Mouse (Mus musculus): Measurements from ENCODE around the gene Dync1i2. TPM values are rescaled to one million over a fixed set of nuclear protein-coding genes. Genes with fewer than 3 reads are reported as not detected.

Dync1i2 gene
- polyA plus RNA-seq, 1 experiment, result 67.3 TPM

DNA sequence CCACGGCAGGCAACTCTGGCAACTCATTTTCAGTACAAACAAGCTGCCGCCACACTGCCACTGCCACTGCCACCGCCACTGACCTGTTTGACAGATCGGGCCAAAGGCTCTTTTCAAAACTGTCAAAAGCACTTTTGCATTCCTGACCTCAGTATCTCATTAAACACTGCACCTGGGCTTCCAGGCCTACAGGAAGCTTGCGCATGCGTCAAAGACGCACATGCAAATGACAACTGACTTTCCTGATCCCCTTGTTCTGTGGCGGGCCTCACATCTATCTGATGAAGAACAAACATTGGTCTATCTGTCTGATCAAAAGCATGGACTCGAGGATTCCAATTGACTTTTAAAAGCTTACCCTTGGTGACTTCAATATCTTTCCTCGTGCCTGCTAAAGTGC is 100.6 kb downstream of the Dync1i2 start:
- no peak for TF ChIP-seq REST (IDR thresholded peaks at IDR 0.05; ENCODE audit: insufficient read depth, insufficient read length)
- no peak for TF ChIP-seq TCF3 (IDR thresholded peaks at IDR 0.05; ENCODE audit: insufficient read length, low read depth)
- no peak for TF ChIP-seq POLR2AphosphoS2 (IDR thresholded peaks at IDR 0.05; ENCODE audit: insufficient read length, low read depth)
- no peak for TF ChIP-seq CEBPB (IDR thresholded peaks at IDR 0.05; ENCODE audit: insufficient read depth, poor library complexity, severe bottlenecking)
- no peak for TF ChIP-seq USF1 (IDR thresholded peaks at IDR 0.05; ENCODE audit: low read depth)
- no peak for TF ChIP-seq MAX (IDR thresholded peaks at IDR 0.05; ENCODE audit: low read depth)
- TF ChIP-seq MYOG (IDR thresholded peaks at IDR 0.05; ENCODE audit: control insufficient read depth in 1 of 3, insufficient read depth in 1 of 3, insufficient read length in 2 of 3, low read depth in 2 of 3), result no peak
- no peak overlapping the region for H3ac ChIP-seq (ENCODE audit: control insufficient read depth, insufficient read length)
- H3K27me3 ChIP-seq (ENCODE audit: control insufficient read depth, insufficient read depth, insufficient read length), result no peaks in the 10 kb centered on the region
- H3K36me3 ChIP-seq (ENCODE audit: control insufficient read depth, insufficient read depth), result no peaks in the 10 kb centered on the region
- no peaks in the 10 kb centered on the region for H3K79me2 ChIP-seq (ENCODE audit: control insufficient read depth, insufficient read depth)
- H3K4me2 ChIP-seq (ENCODE audit: low read depth), result no peak overlapping the region
- no peak overlapping the region for H3K4me3 ChIP-seq

Other genes starting within 250 kb of the Dync1i2 start
- gene Dcaf17, start 156.4 kb upstream of the Dync1i2 start, polyA plus RNA-seq (2012; fragmentation: generic; extraction: Trizol), result 1.9 TPM
- gene Mettl8, start 156.1 kb upstream of the Dync1i2 start, polyA plus RNA-seq (2012; fragmentation: generic; extraction: Trizol), result 7.8 TPM
- 0.02 TPM for gene Cybrd1, start 93.8 kb upstream of the Dync1i2 start, polyA plus RNA-seq (2012; fragmentation: generic; extraction: Trizol)
- 40.7 TPM for gene Slc25a12, start 156.0 kb downstream of the Dync1i2 start, polyA plus RNA-seq (2012; fragmentation: generic; extraction: Trizol)
- 16.0 TPM for gene Hat1, start 177.3 kb downstream of the Dync1i2 start, polyA plus RNA-seq (2012; fragmentation: generic; extraction: Trizol)
- gene Metap1d, start 241.6 kb downstream of the Dync1i2 start, polyA plus RNA-seq (2012; fragmentation: generic; extraction: Trizol), result 7.3 TPM

Data from myocyte (in vitro differentiated cells).